Mouse (Mus musculus) forebrain, embryonic 10.5 days (tissue): ENCODE measurements around the gene Arhgef15. TPM values are rescaled to one million over a fixed set of nuclear protein-coding genes. Genes with fewer than 3 reads are reported as not detected.

ENCODE experiments used
- DNase-seq: peaks from one replicate; pipeline ENCODE4 v3.0.0-alpha.2; 2017; ENCODE audit warnings: low spot score; ENCODE audit errors: extremely low spot score
- H3K27ac ChIP-seq: fragments of 300-500 bp; sonication (generic); 2 replicates; pipeline ENCODE4 v1.5.1; 2016; ENCODE audit warnings: mild to moderate bottlenecking
- H3K27me3 ChIP-seq: fragments of 300-500 bp; sonication (generic); 2 replicates; pipeline ENCODE4 v1.6.1; 2016; ENCODE audit warnings: mild to moderate bottlenecking; ENCODE audit not compliant: poor library complexity, severe bottlenecking
- H3K36me3 ChIP-seq: fragments of 300-500 bp; sonication (generic); replicated peaks from 2 replicates; pipeline ENCODE4 v1.6.1; 2016; ENCODE audit warnings: mild to moderate bottlenecking, moderate library complexity
- H3K4me1 ChIP-seq: fragments of 300-500 bp; sonication (generic); 2 replicates; pipeline ENCODE4 v1.6.1; 2016
- H3K4me3 ChIP-seq: fragments of 300-500 bp; sonication (generic); 2 replicates; pipeline ENCODE4 v1.5.1; 2016; ENCODE audit warnings: mild to moderate bottlenecking, moderate library complexity
- H3K9me3 ChIP-seq: fragments of 300-500 bp; sonication (generic); 2 replicates; pipeline ENCODE4 v1.6.1; 2016; ENCODE audit warnings: mild to moderate bottlenecking, moderate library complexity
- WGBS: fragments of 180-500 bp; shearing (Covaris S2); methylation state at CpG from one replicate; pipeline ENCODE4 v1.1.7; 2016; 5-methylcytosine and 5-hydroxymethylcytosine counted together
- microRNA-seq: library from miRNA; unstranded; fragments of <30 nt; microRNA quantifications from one replicate; pipeline ENCODE4, GENCODE M21; 2017
- polyA plus RNA-seq: library from polyadenylated mRNA; unstranded; fragments of >200 nt; fragmentation: Nextera tagmentation; extraction: Ambion mirVana; gene quantifications from 2 replicates; pipeline ENCODE4 v1.2.1, GENCODE M21; 2016

Gene Arhgef15
- polyA plus RNA-seq, 1 experiment from 2014 or later: 6.7 TPM

- 46% methylated on average over 4 of the region's 4 CpGs for WGBS
- DNase-seq: no peak
- H3K4me3 ChIP-seq: no peak overlapping the region
- H3K4me1 ChIP-seq: peaks cover 13% of the 10 kb centered on the region
- H3K27ac ChIP-seq: no peak overlapping the region
- H3K36me3 ChIP-seq: no peaks in the 10 kb centered on the region
- no peaks in the 10 kb centered on the region for H3K9me3 ChIP-seq
- H3K27me3 ChIP-seq: no peaks in the 10 kb centered on the region; the same call in 1 of the 2 replicates
Measured at GRCm38 (mm10) chr11:68897120-68897519, 60.2 kb downstream of the Arhgef15 start.

- Histone ChIP-seq H3K27ac (no peak overlapping the region), H3K27me3 (no peaks in the 10 kb centered on the region; the same call in 1 of the 2 replicates), H3K9me3 (no peaks in the 10 kb centered on the region), H3K4me1 (peaks cover 13% of the 10 kb centered on the region), H3K4me3 (no peak overlapping the region), H3K36me3 (no peaks in the 10 kb centered on the region)
- DNase-seq: no peak
- WGBS: 95% methylated on average over 5 of the region's 5 CpGs
Measured at GRCm38 (mm10) chr11:68896247-68896646, 61.0 kb downstream of the Arhgef15 start.

GRCm38 (mm10) chr11:68893911-68894464, 63.3 kb downstream of the Arhgef15 start:
- H3K27me3 ChIP-seq: no peaks in the 10 kb centered on the region; the same call in 1 of the 2 replicates
- WGBS: 79% methylated on average over 12 of the region's 12 CpGs
- H3K36me3 ChIP-seq: no peaks in the 10 kb centered on the region
- no peak for DNase-seq
- peaks cover 7% of the 10 kb centered on the region; the same call in 1 of the 2 replicates for H3K4me1 ChIP-seq
- no peak overlapping the region for H3K4me3 ChIP-seq
- H3K9me3 ChIP-seq: no peaks in the 10 kb centered on the region
- H3K27ac ChIP-seq: no peak overlapping the region

Small RNA genes lying within 50 kb of the gene (microRNA-seq; reads per million reads assigned to microRNA genes)
- 17.7 reads per million, percentile 28 among the genes with 10 or more reads in this experiment for gene Mir3062

Other genes starting within 250 kb of the Arhgef15 start
- gene Ndel1, start 85.6 kb downstream of the Arhgef15 start, polyA plus RNA-seq: 49.4 and 51.3 TPM in 2 replicates
- gene Rnf222, start 68.9 kb downstream of the Arhgef15 start, polyA plus RNA-seq: 0.05 and 0.11 TPM in 2 replicates
- 1,077 and 1,081 TPM in 2 replicates for gene Rpl26, start 55.9 kb downstream of the Arhgef15 start, polyA plus RNA-seq
- not detected in 2 replicates for gene Odf4, start 30.4 kb downstream of the Arhgef15 start, polyA plus RNA-seq
- 1.9 and 2.1 TPM in 2 replicates for gene Slc25a35, start 10.7 kb upstream of the Arhgef15 start, polyA plus RNA-seq
- gene Rangrf, start 17.7 kb upstream of the Arhgef15 start, polyA plus RNA-seq: 90.7 and 97.5 TPM in 2 replicates
- gene Pfas, start 51.0 kb upstream of the Arhgef15 start, polyA plus RNA-seq: 70.5 and 72.8 TPM in 2 replicates
- gene Ctc1, start 58.4 kb upstream of the Arhgef15 start, polyA plus RNA-seq: 79.6 and 86.1 TPM in 2 replicates
- gene Aurkb, start 88.2 kb upstream of the Arhgef15 start, polyA plus RNA-seq: 227 and 236 TPM in 2 replicates
- 3.8 and 4.1 TPM in 2 replicates for gene Borcs6, start 102.2 kb upstream of the Arhgef15 start, polyA plus RNA-seq
- gene Tmem107, start 113.3 kb upstream of the Arhgef15 start, polyA plus RNA-seq: 60.8 and 61.0 TPM in 2 replicates
- gene Vamp2, start 131.0 kb upstream of the Arhgef15 start, polyA plus RNA-seq: 51.3 and 57.6 TPM in 2 replicates
- gene Per1, start 137.7 kb upstream of the Arhgef15 start, polyA plus RNA-seq: 7.3 and 9.0 TPM in 2 replicates
- 0.16 and 0.17 TPM in 2 replicates for gene Hes7, start 162.9 kb upstream of the Arhgef15 start, polyA plus RNA-seq
- 0.11 and 0.16 TPM in 2 replicates for gene 9130213A22Rik, start 165.1 kb upstream of the Arhgef15 start, polyA plus RNA-seq
- gene Aloxe3, start 168.4 kb upstream of the Arhgef15 start, polyA plus RNA-seq: 0.26 and 0.28 TPM in 2 replicates
- 0.05 TPM in 1 of 2 replicates, not detected in the other for gene Alox12b, start 199.5 kb upstream of the Arhgef15 start, polyA plus RNA-seq
- 0.10 TPM in 1 of 2 replicates, not detected in the other for gene Alox8, start 240.4 kb upstream of the Arhgef15 start, polyA plus RNA-seq